Mouse (Mus musculus) stomach, embryonic 15.5 days (tissue): ENCODE measurements around the gene 4930404N11Rik. TPM values are rescaled to one million over a fixed set of nuclear protein-coding genes. Genes with fewer than 3 reads are reported as not detected.

Experiments used
- ATAC-seq: fragments of 200-750 bp; cut with Nextera tagmentation; 2 replicates; pipeline ENCODE4 v1.8.0; 2017; ENCODE audit warnings: low read depth, moderate number of reproducible peaks, moderate TSS enrichment; ENCODE audit not compliant: insufficient read depth, low FRiP score
- H3K27ac ChIP-seq: fragments of 300-500 bp; sonication (generic); 2 replicates; pipeline ENCODE4 v1.5.1; 2015; ENCODE audit warnings: mild to moderate bottlenecking, inconsistent platforms
- H3K27me3 ChIP-seq: fragments of 300-500 bp; sonication (generic); replicated peaks from 2 replicates; pipeline ENCODE4 v1.6.1; 2015; ENCODE audit warnings: inconsistent platforms
- H3K36me3 ChIP-seq: fragments of 300-500 bp; sonication (generic); 2 replicates; pipeline ENCODE4 v1.6.1; 2015; ENCODE audit warnings: inconsistent platforms
- H3K4me1 ChIP-seq: fragments of 300-500 bp; sonication (generic); 2 replicates; pipeline ENCODE4 v1.6.1; 2015; ENCODE audit warnings: inconsistent platforms
- H3K4me2 ChIP-seq: fragments of 300-500 bp; sonication (generic); 2 replicates; pipeline ENCODE4 v1.6.1; 2015; ENCODE audit warnings: mild to moderate bottlenecking, inconsistent platforms
- H3K4me3 ChIP-seq: fragments of 300-500 bp; sonication (generic); replicated peaks from 2 replicates; pipeline ENCODE4 v1.5.1; 2015; ENCODE audit warnings: inconsistent platforms
- H3K9ac ChIP-seq: fragments of 300-500 bp; sonication (generic); 2 replicates; pipeline ENCODE4 v1.6.1; 2015; ENCODE audit warnings: inconsistent platforms
- H3K9me3 ChIP-seq: fragments of 300-500 bp; sonication (generic); 2 replicates; pipeline ENCODE4 v1.6.1; 2016; ENCODE audit warnings: inconsistent platforms
- WGBS: fragments of 180-500 bp; shearing (Covaris S2); methylation state at CpG from one replicate; pipeline ENCODE4 v1.1.7; 2015; 5-methylcytosine and 5-hydroxymethylcytosine counted together
- polyA plus RNA-seq: library from polyadenylated mRNA; unstranded; fragments of >200 nt; fragmentation: Nextera tagmentation; extraction: Ambion mirVana; gene quantifications from 2 replicates; pipeline ENCODE4 v1.2.1, GENCODE M21; 2015

The 4930404N11Rik gene
- polyA plus RNA-seq, 1 experiment from 2014 or later, result 1.5 TPM

DNA sequence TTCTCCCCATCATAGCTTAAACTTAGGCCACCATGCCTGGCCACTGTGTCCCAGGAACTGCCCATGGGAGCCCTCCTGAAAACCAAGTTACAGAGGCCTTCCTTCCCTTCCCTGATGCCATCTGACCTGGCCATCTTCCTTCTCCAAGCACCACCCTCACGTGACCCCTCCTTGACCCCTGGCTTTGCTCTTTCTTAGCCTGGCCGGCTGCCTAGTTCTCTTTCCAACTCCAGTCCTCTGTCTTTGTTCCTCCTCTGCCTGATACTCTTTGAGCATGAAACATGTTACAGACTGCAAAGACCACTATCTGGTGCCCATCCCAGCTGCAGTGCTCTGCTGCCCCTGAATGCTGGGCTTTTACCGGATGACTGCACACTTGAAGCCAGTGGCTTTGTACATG, 23.8 kb upstream of the 4930404N11Rik start:
- no peak overlapping the region for H3K9ac ChIP-seq
- 51% methylated on average over 3 of the region's 3 CpGs for WGBS
- no peak overlapping the region for H3K27ac ChIP-seq
- ATAC-seq, result no peak
- no peaks in the 10 kb centered on the region for H3K27me3 ChIP-seq
- H3K36me3 ChIP-seq, result peaks cover 27% of the 10 kb centered on the region; the same call in 1 of the 2 replicates
- H3K4me1 ChIP-seq, result peaks cover 32% of the 10 kb centered on the region
- H3K4me3 ChIP-seq, result no peak overlapping the region
- H3K4me2 ChIP-seq, result no peak overlapping the region
- no peaks in the 10 kb centered on the region for H3K9me3 ChIP-seq

DNA sequence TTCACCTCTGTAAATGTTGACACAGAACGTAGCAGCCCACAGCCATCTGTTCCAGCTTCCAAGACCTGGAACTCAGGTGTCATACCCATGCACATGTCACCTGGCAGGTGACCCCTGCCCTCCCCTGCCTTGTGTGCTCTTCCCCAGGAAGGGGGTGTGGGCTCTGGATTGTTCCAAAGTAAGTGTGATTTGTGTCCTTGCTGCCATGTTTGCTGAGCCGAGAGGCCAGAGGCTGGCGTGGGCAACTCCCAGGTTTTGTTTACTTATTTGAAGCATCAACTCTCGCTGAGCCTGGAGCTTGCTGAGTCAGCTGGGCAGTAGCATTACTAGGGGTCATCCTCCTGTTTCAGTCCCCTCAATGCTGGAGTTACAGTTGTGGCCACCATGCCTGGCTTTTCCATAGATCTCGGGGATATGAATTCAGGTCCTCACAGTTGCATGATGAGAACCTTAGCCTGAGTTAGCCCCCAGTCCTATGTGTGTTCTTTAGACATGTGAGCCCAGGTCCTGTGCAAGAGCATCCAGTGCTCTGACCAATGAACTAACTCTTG, 23.0 kb upstream of the 4930404N11Rik start, which contains the start of gene Gm48552:
Gm48552 (plus strand) TSS at position 501 of the 551 bp plus-strand sequence.
- Histone ChIP-seq H3K27ac (no peak within 1 kb of the TSS), H3K27me3 (no peaks in the 10 kb centered on the region), H3K9ac (no peak within 1 kb of the TSS), H3K4me1 (peaks cover 28% of the 10 kb centered on the region), H3K9me3 (no peaks in the 10 kb centered on the region), H3K4me3 (no peak within 1 kb of the TSS), H3K4me2 (no peak within 1 kb of the TSS), H3K36me3 (peaks cover 27% of the 10 kb centered on the region; the same call in 1 of the 2 replicates)
- 55% methylated on average over 5 of the region's 5 CpGs for WGBS
- no peak for ATAC-seq

DNA sequence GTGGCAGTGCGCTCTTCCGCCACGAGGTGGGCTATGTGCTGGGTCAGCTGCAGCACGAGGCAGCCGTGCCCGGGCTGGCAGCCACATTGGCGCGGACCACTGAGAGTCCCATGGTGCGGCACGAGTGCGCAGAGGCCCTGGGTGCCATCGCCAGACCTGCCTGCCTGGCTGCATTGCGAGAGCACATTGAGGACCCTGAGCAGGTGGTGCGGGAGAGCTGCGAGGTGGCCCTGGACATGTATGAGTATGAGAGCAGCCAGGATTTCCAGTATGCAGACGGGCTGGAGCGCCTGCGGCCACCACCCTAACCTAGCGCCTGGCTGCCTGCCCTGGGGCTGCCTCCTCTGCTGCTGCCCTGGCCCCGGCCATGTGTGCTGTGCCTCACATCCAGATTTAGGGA, 22.1 kb upstream of the 4930404N11Rik start:
- H3K9me3 ChIP-seq, result no peaks in the 10 kb centered on the region
- H3K27me3 ChIP-seq, result no peaks in the 10 kb centered on the region
- peaks cover 20% of the 10 kb centered on the region for H3K4me1 ChIP-seq
- no peak overlapping the region for H3K4me3 ChIP-seq
- WGBS, result 94% methylated on average over 20 of the region's 20 CpGs
- no peak overlapping the region for H3K27ac ChIP-seq
- H3K36me3 ChIP-seq, result peaks cover 27% of the 10 kb centered on the region; the same call in 1 of the 2 replicates
- H3K4me2 ChIP-seq, result no peak overlapping the region
- H3K9ac ChIP-seq, result no peak overlapping the region
- ATAC-seq, result no peak

DNA sequence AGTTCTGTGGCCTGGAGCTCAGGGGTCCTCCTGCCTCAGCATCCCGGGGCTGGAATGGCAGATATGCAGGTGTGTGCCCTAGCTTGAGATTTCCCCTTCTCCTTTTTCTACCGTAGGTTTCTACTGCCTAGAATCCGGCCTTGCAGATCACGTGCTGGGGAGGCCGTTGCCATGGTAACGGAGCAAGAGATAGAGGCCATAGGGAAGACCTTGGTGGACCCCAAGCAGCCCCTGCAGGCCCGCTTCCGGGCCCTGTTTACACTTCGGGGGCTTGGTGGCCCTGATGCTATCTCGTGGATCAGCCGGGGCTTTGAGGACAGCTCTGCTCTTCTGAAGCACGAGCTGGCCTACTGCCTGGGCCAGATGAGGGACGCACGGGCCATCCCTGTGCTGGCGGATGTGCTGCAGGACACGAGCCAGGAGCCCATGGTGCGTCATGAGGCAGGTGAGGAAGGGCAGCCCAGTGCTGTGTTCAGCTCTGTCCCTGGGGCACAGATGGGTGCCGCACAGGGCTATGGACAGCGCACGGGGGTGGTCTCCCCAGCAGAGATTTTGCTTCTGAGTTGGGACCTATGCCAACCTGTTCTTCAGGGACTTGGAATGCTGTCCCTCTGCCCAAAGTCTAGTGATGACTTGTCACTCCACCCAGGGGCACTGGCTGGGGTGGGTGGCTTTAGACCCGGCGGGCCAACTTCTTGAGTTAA, 20.1 kb upstream of the 4930404N11Rik start:
- peaks cover 15% of the 10 kb centered on the region for H3K4me1 ChIP-seq
- H3K27ac ChIP-seq, result no peak overlapping the region
- no peak for ATAC-seq
- H3K4me2 ChIP-seq, result peak overlapping the region; percentile 79
- no peak overlapping the region for H3K9ac ChIP-seq
- H3K36me3 ChIP-seq, result peaks cover 27% of the 10 kb centered on the region; the same call in 1 of the 2 replicates
- peak overlapping the region; percentile 73 for H3K4me3 ChIP-seq
- H3K27me3 ChIP-seq, result no peaks in the 10 kb centered on the region
- 67% methylated on average over 22 of the region's 22 CpGs for WGBS
- H3K9me3 ChIP-seq, result no peaks in the 10 kb centered on the region

DNA sequence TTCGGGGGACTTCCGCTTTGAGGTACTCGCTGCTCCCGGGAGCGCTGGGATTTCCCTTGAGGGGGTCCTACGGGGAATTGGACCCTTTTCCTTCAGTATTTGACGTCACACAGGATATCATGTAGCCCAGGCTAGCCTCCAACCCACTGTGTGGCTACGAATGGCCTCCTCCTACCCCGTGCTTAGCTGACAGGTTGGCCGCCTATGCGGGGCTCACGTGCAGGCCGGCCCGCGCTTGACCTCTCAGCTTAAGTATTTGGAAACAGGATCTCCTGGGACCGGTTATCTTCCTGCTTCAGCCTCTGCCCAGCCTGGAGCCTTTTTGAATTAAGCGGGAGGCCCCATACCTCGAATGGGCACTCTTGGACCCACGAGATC, 19.0 kb upstream of the 4930404N11Rik start:
- peak overlapping the region; percentile 73 for H3K4me3 ChIP-seq
- whole genome bisulfite sequencing, result under 1% methylated on average over 19 of the region's 19 CpGs
- no peaks in the 10 kb centered on the region for H3K27me3 ChIP-seq
- peak overlapping the region; percentile 68 for H3K27ac ChIP-seq
- no peaks in the 10 kb centered on the region for H3K9me3 ChIP-seq
- ATAC-seq, result 0 out of 2 replicates have a peak, but pooled peaks have one; percentile 0
- H3K36me3 ChIP-seq, result peaks cover 27% of the 10 kb centered on the region; the same call in 1 of the 2 replicates
- peak overlapping the region; percentile 79 for H3K4me2 ChIP-seq
- H3K9ac ChIP-seq, result peak overlapping the region; percentile 59
- H3K4me1 ChIP-seq, result peaks cover 9% of the 10 kb centered on the region

DNA sequence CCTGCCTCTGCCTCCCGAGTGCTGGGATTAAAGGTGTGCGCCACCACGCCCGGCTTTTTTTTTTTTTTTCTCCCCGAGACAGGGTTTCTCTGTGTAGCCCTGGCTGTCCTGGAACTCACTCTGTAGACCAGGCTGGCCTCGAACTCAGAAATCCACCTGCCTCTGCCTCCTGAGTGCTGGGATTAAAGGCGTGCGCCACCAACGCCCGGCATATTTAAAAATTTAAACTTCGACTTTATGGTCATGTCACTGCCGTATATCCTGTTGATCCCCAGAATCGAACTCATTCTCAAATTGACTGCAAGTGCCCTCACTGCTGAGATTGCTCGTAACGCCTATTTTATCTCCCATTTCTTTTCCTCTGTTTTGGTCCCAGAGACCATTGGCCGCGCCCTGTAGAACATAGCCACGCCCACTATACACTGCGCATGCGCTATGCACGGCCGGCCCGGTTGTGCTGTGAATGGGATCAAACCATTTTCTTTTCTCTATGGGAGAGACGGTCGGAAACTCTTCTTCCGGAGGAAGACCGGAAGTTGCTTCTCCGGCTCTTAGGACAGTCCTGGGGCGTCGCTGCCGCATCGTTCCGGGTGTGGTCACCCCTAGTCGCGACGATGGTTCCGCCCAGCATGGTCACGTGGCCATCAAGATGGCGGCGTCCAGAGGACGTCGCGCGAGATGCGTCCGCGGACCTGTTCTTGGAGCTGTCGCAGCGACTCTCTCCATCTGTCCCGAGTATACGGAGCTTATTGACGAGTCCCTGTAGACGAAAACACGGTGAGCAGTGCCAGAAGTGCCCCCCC, 18.4 kb upstream of the 4930404N11Rik start, which contains the start of the genes Dohh and Gm48551:
Dohh (plus strand) TSS at position 627 of the 803 bp plus-strand sequence.
Gm48551 (plus strand) TSS at position 665 of the 803 bp plus-strand sequence.
- peak; percentile 91 for ATAC-seq
- Histone ChIP-seq H3K4me3 (peak within 1 kb of the TSS; percentile 73), H3K27ac (peak within 1 kb of the TSS; percentile 68), H3K27me3 (no peaks in the 10 kb centered on the region), H3K9ac (peak within 1 kb of the TSS; percentile 59), H3K4me1 (peaks cover 9% of the 10 kb centered on the region), H3K9me3 (no peaks in the 10 kb centered on the region), H3K4me2 (peak within 1 kb of the TSS; percentile 79), H3K36me3 (peaks cover 27% of the 10 kb centered on the region; the same call in 1 of the 2 replicates)
- 7% methylated on average over 54 of the region's 54 CpGs for WGBS

DNA sequence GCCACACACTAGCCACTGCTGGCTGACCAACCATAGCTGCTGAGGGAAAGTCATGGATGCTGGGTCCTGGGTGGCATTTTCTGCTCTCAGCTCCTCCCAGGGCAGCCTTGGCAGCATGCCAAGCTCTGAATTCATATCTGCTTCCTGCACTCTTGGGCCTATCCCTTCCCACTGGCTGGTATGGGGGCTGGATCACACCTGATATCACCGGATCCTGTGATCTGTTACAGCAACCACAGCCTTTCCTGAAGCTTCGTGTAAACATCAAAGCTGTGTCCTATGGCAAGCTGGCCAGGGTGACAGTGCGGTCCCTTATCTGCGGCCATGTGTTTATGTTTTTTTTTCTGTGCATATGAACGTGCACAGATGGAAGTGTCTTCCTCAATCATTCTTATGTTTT, 16.4 kb upstream of the 4930404N11Rik start:
- peaks cover 14% of the 10 kb centered on the region for H3K4me1 ChIP-seq
- no peak overlapping the region for H3K4me3 ChIP-seq
- peak; percentile 40; the same call in 1 of the 2 replicates for ATAC-seq
- H3K9me3 ChIP-seq, result no peaks in the 10 kb centered on the region
- H3K27me3 ChIP-seq, result no peaks in the 10 kb centered on the region
- 58% methylated on average over 5 of the region's 5 CpGs for WGBS
- no peak overlapping the region for H3K4me2 ChIP-seq
- peak overlapping the region; percentile 50; the same call in 1 of the 2 replicates for H3K27ac ChIP-seq
- no peak overlapping the region for H3K9ac ChIP-seq
- H3K36me3 ChIP-seq, result peaks cover 14% of the 10 kb centered on the region; the same call in 1 of the 2 replicates

DNA sequence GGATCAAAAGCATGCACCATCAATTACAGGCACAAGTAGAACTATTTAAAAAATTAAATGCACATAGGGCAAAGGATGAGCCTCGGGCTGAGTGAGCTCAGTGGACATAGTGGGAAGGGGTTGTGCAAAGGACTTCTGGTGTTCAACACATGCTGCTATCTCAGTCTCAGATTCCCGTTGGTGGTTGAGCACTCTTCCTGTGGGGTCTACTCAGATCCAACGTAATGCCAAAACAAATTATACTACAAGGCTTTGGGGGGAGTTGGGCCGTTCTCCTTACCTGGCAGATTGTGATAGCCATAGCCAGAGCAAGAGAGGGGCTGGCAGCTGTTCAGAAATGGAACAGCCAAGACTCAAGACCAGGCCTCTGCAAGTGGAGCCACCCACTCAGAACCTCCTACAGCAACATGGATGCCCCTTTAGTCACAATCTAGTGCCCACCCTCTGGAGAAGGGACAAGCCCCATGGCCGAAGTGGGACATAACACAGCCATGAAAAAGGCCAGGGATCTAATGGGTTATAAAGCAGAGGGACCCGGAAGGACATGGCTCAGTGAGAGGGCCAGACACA, 14.3 kb upstream of the 4930404N11Rik start:
- H3K9ac ChIP-seq, result no peak overlapping the region
- no peak overlapping the region; the same call in 1 of the 2 replicates for H3K27ac ChIP-seq
- no peak overlapping the region for H3K4me2 ChIP-seq
- H3K27me3 ChIP-seq, result no peaks in the 10 kb centered on the region
- ATAC-seq, result no peak
- H3K4me3 ChIP-seq, result no peak overlapping the region
- H3K4me1 ChIP-seq, result peaks cover 23% of the 10 kb centered on the region
- 83% methylated on average over 6 of the region's 6 CpGs for WGBS
- no peaks in the 10 kb centered on the region for H3K9me3 ChIP-seq
- peaks cover 8% of the 10 kb centered on the region; the same call in 1 of the 2 replicates for H3K36me3 ChIP-seq

DNA sequence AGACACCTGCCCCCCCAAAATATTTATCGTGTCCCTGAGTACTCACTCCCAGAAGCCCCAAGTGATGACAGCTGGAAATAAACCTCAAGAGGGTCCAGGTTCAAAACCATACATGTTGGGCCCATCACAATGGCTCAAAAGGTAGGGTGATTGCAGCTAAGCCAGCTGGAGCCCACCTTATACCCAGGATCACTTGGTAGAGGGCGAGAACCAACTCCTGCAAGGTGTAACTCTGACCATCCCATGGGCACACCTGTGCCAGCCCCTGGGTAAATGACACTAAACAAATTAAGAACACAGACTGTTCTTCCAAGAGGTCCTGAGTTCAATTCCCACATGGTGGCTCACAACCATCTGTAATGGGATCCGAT, 13.6 kb upstream of the 4930404N11Rik start:
- H3K4me3 ChIP-seq, result peak overlapping the region; percentile 82
- 53% methylated on average over 3 of the region's 3 CpGs for WGBS
- H3K36me3 ChIP-seq, result peaks cover 8% of the 10 kb centered on the region; the same call in 1 of the 2 replicates
- peak overlapping the region; percentile 63 for H3K4me2 ChIP-seq
- H3K27me3 ChIP-seq, result no peaks in the 10 kb centered on the region
- H3K4me1 ChIP-seq, result peaks cover 23% of the 10 kb centered on the region
- H3K9ac ChIP-seq, result peak overlapping the region; percentile 22; the same call in 1 of the 2 replicates
- peak overlapping the region; percentile 74 for H3K27ac ChIP-seq
- H3K9me3 ChIP-seq, result no peaks in the 10 kb centered on the region
- no peak for ATAC-seq

DNA sequence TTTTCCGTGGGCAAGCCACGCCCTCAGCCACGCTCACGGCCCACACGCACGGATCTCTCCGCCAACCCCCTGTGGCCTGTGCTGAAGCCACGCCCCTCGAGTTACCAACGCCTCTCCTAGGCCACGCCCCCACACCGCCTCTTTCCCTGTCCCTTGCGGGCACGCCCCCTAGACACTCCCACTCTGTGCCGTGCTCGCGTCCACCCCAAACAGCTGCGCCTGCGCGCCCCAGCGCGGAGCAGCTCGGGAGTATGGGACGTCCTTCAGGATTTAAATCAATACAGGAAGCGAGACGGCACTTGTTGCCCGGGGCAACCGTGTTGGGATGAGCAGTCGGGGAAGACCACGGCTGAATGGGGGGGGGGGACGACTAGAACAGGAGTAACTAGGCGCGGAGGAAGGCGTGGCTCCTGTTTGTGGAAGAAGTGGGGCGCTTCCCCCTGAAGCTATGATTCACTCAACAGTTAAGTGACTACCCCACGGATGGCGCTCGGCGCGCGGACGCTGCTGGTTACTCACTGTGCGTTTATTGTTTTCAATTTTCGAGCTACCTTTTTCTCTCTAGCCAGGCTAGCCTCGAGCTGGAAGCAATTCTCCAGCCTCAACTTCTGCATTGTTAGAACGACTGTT, 13.1 kb upstream of the 4930404N11Rik start:
- H3K4me1 ChIP-seq, result peaks cover 23% of the 10 kb centered on the region
- no peaks in the 10 kb centered on the region for H3K27me3 ChIP-seq
- WGBS, result under 1% methylated on average over 46 of the region's 46 CpGs
- ATAC-seq, result peak; percentile 95
- peak overlapping the region; percentile 82 for H3K4me3 ChIP-seq
- peak overlapping the region; percentile 22; the same call in 1 of the 2 replicates for H3K9ac ChIP-seq
- H3K4me2 ChIP-seq, result peak overlapping the region; percentile 79
- H3K27ac ChIP-seq, result peak overlapping the region; percentile 74
- H3K36me3 ChIP-seq, result peaks cover 8% of the 10 kb centered on the region; the same call in 1 of the 2 replicates
- H3K9me3 ChIP-seq, result no peaks in the 10 kb centered on the region
